Mouse (Mus musculus): ENCODE measurements around the gene Slc25a20. TPM values are rescaled to one million over a fixed set of nuclear protein-coding genes. Genes with fewer than 3 reads are reported as not detected.
"Not testable (repeated sequence)": the region's sequence is repeated elsewhere in the genome, so short reads cannot be mapped to it uniquely, and the experiment has no call there.

Slc25a20 gene
- polyA plus RNA-seq, 1 experiment, result 12.6 TPM

- H3K4me3 ChIP-seq (ENCODE audit: insufficient read depth, low read length), result no peak overlapping the region
- no peak for TF ChIP-seq POLR2A (IDR thresholded peaks at IDR 0.05; ENCODE audit: extremely low read depth, insufficient read depth, low read length)
- TF ChIP-seq CTCF (IDR thresholded peaks at IDR 0.05; ENCODE audit: extremely low read depth, insufficient read depth, low read length), result no peak
- H3K4me1 ChIP-seq (ENCODE audit: control insufficient read depth, insufficient read depth, low read length), result peaks cover 2% of the 10 kb centered on the region; the same call in 1 of the 2 replicates
- no peak overlapping the region for H3K27ac ChIP-seq (ENCODE audit: insufficient read depth, low read length)
Observed at GRCm38 (mm10) chr9:108639825-108640224, 22.1 kb upstream of the Slc25a20 start.

GRCm38 (mm10) chr9:108648166-108648565 lies 13.7 kb upstream of the Slc25a20 start:
- Histone ChIP-seq H3K4me1 (ENCODE audit: control insufficient read depth, insufficient read depth, low read length) (peaks cover 6% of the 10 kb centered on the region; the same call in 1 of the 2 replicates), H3K27ac (ENCODE audit: insufficient read depth, low read length) (no peak overlapping the region), H3K4me3 (ENCODE audit: insufficient read depth, low read length) (peak overlapping the region; percentile 51)
- TF ChIP-seq CTCF (IDR thresholded peaks at IDR 0.05; ENCODE audit: extremely low read depth, insufficient read depth, low read length) (no peak), POLR2A (IDR thresholded peaks at IDR 0.05; ENCODE audit: extremely low read depth, insufficient read depth, low read length) (no peak)

GRCm38 (mm10) chr9:108648611-108649560 lies 13.0 kb upstream of the Slc25a20 start, which contains the start of gene Arih2:
Arih2 (minus strand) TSS chr9:108649386.
- TF ChIP-seq CTCF (IDR thresholded peaks at IDR 0.05; ENCODE audit: extremely low read depth, insufficient read depth, low read length) (no peak), POLR2A (IDR thresholded peaks at IDR 0.05; ENCODE audit: extremely low read depth, insufficient read depth, low read length) (peak; percentile 93)
- H3K4me3 ChIP-seq (ENCODE audit: insufficient read depth, low read length), result peak within 1 kb of the TSS; percentile 51
- peaks cover 6% of the 10 kb centered on the region; the same call in 1 of the 2 replicates for H3K4me1 ChIP-seq (ENCODE audit: control insufficient read depth, insufficient read depth, low read length)
- peak within 1 kb of the TSS; percentile 94 for H3K27ac ChIP-seq (ENCODE audit: insufficient read depth, low read length)

GRCm38 (mm10) chr9:108649561-108650440 lies 12.1 kb upstream of the Slc25a20 start:
- H3K4me3 ChIP-seq (ENCODE audit: insufficient read depth, low read length), result peak overlapping the region; percentile 51
- peaks cover 6% of the 10 kb centered on the region; the same call in 1 of the 2 replicates for H3K4me1 ChIP-seq (ENCODE audit: control insufficient read depth, insufficient read depth, low read length)
- peak overlapping the region; percentile 87 for H3K27ac ChIP-seq (ENCODE audit: insufficient read depth, low read length)
- TF ChIP-seq POLR2A (IDR thresholded peaks at IDR 0.05; ENCODE audit: extremely low read depth, insufficient read depth, low read length) (no peak), CTCF (IDR thresholded peaks at IDR 0.05; ENCODE audit: extremely low read depth, insufficient read depth, low read length) (no peak)

GRCm38 (mm10) chr9:108654566-108655464 lies 7.1 kb upstream of the Slc25a20 start:
- Histone ChIP-seq H3K27ac (ENCODE audit: insufficient read depth, low read length) (no peak overlapping the region), H3K4me1 (ENCODE audit: control insufficient read depth, insufficient read depth, low read length) (peaks cover 3% of the 10 kb centered on the region; the same call in 1 of the 2 replicates), H3K4me3 (ENCODE audit: insufficient read depth, low read length) (no peak overlapping the region)
- no peak for TF ChIP-seq POLR2A (IDR thresholded peaks at IDR 0.05; ENCODE audit: extremely low read depth, insufficient read depth, low read length)
- no peak for TF ChIP-seq CTCF (IDR thresholded peaks at IDR 0.05; ENCODE audit: extremely low read depth, insufficient read depth, low read length)

GRCm38 (mm10) chr9:108655865-108656264 lies 6.0 kb upstream of the Slc25a20 start:
- H3K27ac ChIP-seq (ENCODE audit: insufficient read depth, low read length); H3K4me3 ChIP-seq (ENCODE audit: insufficient read depth, low read length); H3K4me1 ChIP-seq (ENCODE audit: control insufficient read depth, insufficient read depth, low read length): not testable (repeated sequence)

- no peak overlapping the region for H3K27ac ChIP-seq (ENCODE audit: insufficient read depth, low read length)
- TF ChIP-seq CTCF (IDR thresholded peaks at IDR 0.05; ENCODE audit: extremely low read depth, insufficient read depth, low read length) (no peak), POLR2A (IDR thresholded peaks at IDR 0.05; ENCODE audit: extremely low read depth, insufficient read depth, low read length) (no peak)
- H3K4me1 ChIP-seq (ENCODE audit: control insufficient read depth, insufficient read depth, low read length), result peaks cover 5% of the 10 kb centered on the region
- H3K4me3 ChIP-seq (ENCODE audit: insufficient read depth, low read length), result peak overlapping the region; percentile 93
Observed at GRCm38 (mm10) chr9:108662660-108663059, 772 bp downstream of the Slc25a20 start.

- TF ChIP-seq CTCF (IDR thresholded peaks at IDR 0.05; ENCODE audit: extremely low read depth, insufficient read depth, low read length) (peak; percentile 43; the same call in 1 of the 2 replicates), POLR2A (IDR thresholded peaks at IDR 0.05; ENCODE audit: extremely low read depth, insufficient read depth, low read length) (no peak)
Observed at GRCm38 (mm10) chr9:108669875-108670274, 8.0 kb downstream of the Slc25a20 start.

More at GRCm38 (mm10) chr9:108669875-108670274, 8.0 kb downstream of the Slc25a20 start:
- Histone ChIP-seq H3K27ac (ENCODE audit: insufficient read depth, low read length) (no peak overlapping the region), H3K4me3 (ENCODE audit: insufficient read depth, low read length) (no peak overlapping the region), H3K4me1 (ENCODE audit: control insufficient read depth, insufficient read depth, low read length) (no peaks in the 10 kb centered on the region)
